Mouse (Mus musculus) myocyte (in vitro differentiated cells): Measurements from ENCODE around the gene Lamb2. TPM values are rescaled to one million over a fixed set of nuclear protein-coding genes. Genes with fewer than 3 reads are reported as not detected.

ENCODE experiments used
- H3K27me3 ChIP-seq: one replicate; pipeline ENCODE4 v1.6.1; 2011; ENCODE audit not compliant: control insufficient read depth, insufficient read depth, insufficient read length
- H3K36me3 ChIP-seq: one replicate; pipeline ENCODE4 v1.6.1; 2011; ENCODE audit not compliant: control insufficient read depth, insufficient read depth
- H3K4me2 ChIP-seq: one replicate; pipeline ENCODE4 v1.6.1; 2011; ENCODE audit warnings: low read depth, control low read depth
- H3K4me3 ChIP-seq: one replicate; pipeline ENCODE4 v1.5.1; 2011; ENCODE audit warnings: mild to moderate bottlenecking, control low read depth, moderate library complexity
- H3K79me2 ChIP-seq: one replicate; pipeline ENCODE4 v1.6.1; 2011; ENCODE audit not compliant: control insufficient read depth, insufficient read depth
- H3ac ChIP-seq: one replicate; pipeline ENCODE4 v1.6.1; 2011; ENCODE audit not compliant: control insufficient read depth, insufficient read length
- CEBPB ChIP-seq: IDR thresholded peaks from 2 replicates; pipeline ENCODE4 v1.6.1; 2011; ENCODE audit warnings: mild to moderate bottlenecking, moderate library complexity; ENCODE audit not compliant: poor library complexity, insufficient read depth, severe bottlenecking
- E2F4 ChIP-seq: IDR thresholded peaks from one replicate; pipeline ENCODE4 v1.6.1; 2011; ENCODE audit warnings: mild to moderate bottlenecking, control low read depth, moderate library complexity; ENCODE audit not compliant: insufficient read depth
- MAX ChIP-seq: IDR thresholded peaks from one replicate; pipeline ENCODE4 v1.6.1; 2011; ENCODE audit warnings: low read depth, mild to moderate bottlenecking, control low read depth
- MYOD1 ChIP-seq, 3 experiments: IDR thresholded peaks; one replicate each; pipeline ENCODE4 v1.6.1; 2011; ENCODE audit warnings: control low read depth in 2 of 3, low read depth in 2 of 3, mild to moderate bottlenecking in 2 of 3, moderate library complexity in 1 of 3; ENCODE audit not compliant: insufficient read length in 2 of 3, control insufficient read depth in 1 of 3
- MYOG ChIP-seq, 3 experiments: IDR thresholded peaks; one replicate each; pipeline ENCODE4 v1.6.1; 2011; ENCODE audit warnings: control low read depth in 2 of 3, low read depth in 2 of 3, mild to moderate bottlenecking in 2 of 3; ENCODE audit not compliant: insufficient read length in 2 of 3, control insufficient read depth in 1 of 3, insufficient read depth in 1 of 3
- POLR2A ChIP-seq: IDR thresholded peaks from one replicate; pipeline ENCODE4 v1.6.1; 2011; ENCODE audit warnings: low read depth, mild to moderate bottlenecking, control low read depth, moderate library complexity; ENCODE audit not compliant: insufficient read length
- POLR2AphosphoS2 ChIP-seq: IDR thresholded peaks from one replicate; pipeline ENCODE4 v1.6.1; 2011; ENCODE audit warnings: low read depth, control low read depth; ENCODE audit not compliant: insufficient read length
- REST ChIP-seq: IDR thresholded peaks from one replicate; pipeline ENCODE4 v1.6.1; 2011; ENCODE audit warnings: mild to moderate bottlenecking, control low read depth, moderate library complexity; ENCODE audit not compliant: insufficient read depth, insufficient read length
- SRF ChIP-seq: IDR thresholded peaks from one replicate; pipeline ENCODE4 v1.6.1; 2011; ENCODE audit warnings: low read depth; ENCODE audit not compliant: control insufficient read depth, insufficient read length
- TCF12 ChIP-seq: IDR thresholded peaks from one replicate; pipeline ENCODE4 v1.6.1; 2011; ENCODE audit warnings: mild to moderate bottlenecking, control low read depth; ENCODE audit not compliant: poor library complexity, insufficient read depth, severe bottlenecking
- TCF3 ChIP-seq: IDR thresholded peaks from one replicate; pipeline ENCODE4 v1.6.1; 2011; ENCODE audit warnings: low read depth, control low read depth; ENCODE audit not compliant: insufficient read length
- USF1 ChIP-seq: IDR thresholded peaks from one replicate; pipeline ENCODE4 v1.6.1; 2011; ENCODE audit warnings: low read depth, mild to moderate bottlenecking, control low read depth, moderate library complexity
- polyA plus RNA-seq: library from polyadenylated mRNA; unstranded; fragments of >200 nt; fragmentation: generic; extraction: Trizol; gene quantifications from one replicate; pipeline ENCODE4 v1.2.1, GENCODE M21; 2012; ENCODE audit warnings: missing spikeins

Lamb2 gene
- polyA plus RNA-seq, 1 experiment = 61.6 TPM

- H3K79me2 ChIP-seq = peaks cover 22% of the 10 kb centered on the region
- H3K4me2 ChIP-seq = no peak overlapping the region
- TF ChIP-seq MYOG (IDR thresholded peaks at IDR 0.05; ENCODE audit: control insufficient read depth in 1 of 3, insufficient read depth in 1 of 3, insufficient read length in 2 of 3, low read depth in 2 of 3) (no peak), REST (no peak), CEBPB (no peak), USF1 (no peak), MYOD1 (IDR thresholded peaks at IDR 0.05; ENCODE audit: control insufficient read depth in 1 of 3, insufficient read length in 2 of 3, low read depth in 2 of 3) (no peak)
- peaks cover 34% of the 10 kb centered on the region for H3K36me3 ChIP-seq
- no peaks in the 10 kb centered on the region for H3K27me3 ChIP-seq
- no peak overlapping the region for H3ac ChIP-seq
- H3K4me3 ChIP-seq = no peak overlapping the region
These were observed 15.4 kb downstream of the Lamb2 start for GRCm38 (mm10) chr9:108494905-108495304.

- peaks cover 33% of the 10 kb centered on the region for H3K36me3 ChIP-seq
- no peak overlapping the region for H3K4me2 ChIP-seq
- no peaks in the 10 kb centered on the region for H3K27me3 ChIP-seq
- H3K4me3 ChIP-seq = no peak overlapping the region
- TF ChIP-seq MAX = no peak
- TF ChIP-seq MYOD1 (IDR thresholded peaks at IDR 0.05; ENCODE audit: control insufficient read depth in 1 of 3, insufficient read length in 2 of 3, low read depth in 2 of 3) = no peak
- no peak for TF ChIP-seq MYOG (IDR thresholded peaks at IDR 0.05; ENCODE audit: control insufficient read depth in 1 of 3, insufficient read depth in 1 of 3, insufficient read length in 2 of 3, low read depth in 2 of 3)
- no peak for TF ChIP-seq POLR2AphosphoS2
- no peak for TF ChIP-seq REST
- no peak for TF ChIP-seq CEBPB
- no peak for TF ChIP-seq E2F4
- no peak for TF ChIP-seq POLR2A
- no peak for TF ChIP-seq TCF12
- no peak for TF ChIP-seq USF1
- no peak for TF ChIP-seq TCF3
- TF ChIP-seq SRF = no peak
- no peak overlapping the region for H3ac ChIP-seq
- no peaks in the 10 kb centered on the region for H3K79me2 ChIP-seq
These were observed 19.7 kb downstream of the Lamb2 start for GRCm38 (mm10) chr9:108499231-108499630.

GRCm38 (mm10) chr9:108499943-108500342 lies 20.4 kb downstream of the Lamb2 start:
- Histone ChIP-seq H3K27me3 (no peaks in the 10 kb centered on the region), H3K79me2 (no peaks in the 10 kb centered on the region), H3K36me3 (peaks cover 30% of the 10 kb centered on the region), H3K4me2 (no peak overlapping the region), H3K4me3 (no peak overlapping the region), H3ac (no peak overlapping the region)
- TF ChIP-seq REST = no peak
- no peak for TF ChIP-seq MAX
- TF ChIP-seq USF1 = no peak
- TF ChIP-seq MYOG (IDR thresholded peaks at IDR 0.05; ENCODE audit: control insufficient read depth in 1 of 3, insufficient read depth in 1 of 3, insufficient read length in 2 of 3, low read depth in 2 of 3) = no peak
- TF ChIP-seq MYOD1 (IDR thresholded peaks at IDR 0.05; ENCODE audit: control insufficient read depth in 1 of 3, insufficient read length in 2 of 3, low read depth in 2 of 3) = no peak
- peak; percentile 51 for TF ChIP-seq POLR2AphosphoS2

- peak overlapping the region; percentile 99 for H3K4me2 ChIP-seq
- TF ChIP-seq MYOG (IDR thresholded peaks at IDR 0.05; ENCODE audit: control insufficient read depth in 1 of 3, insufficient read depth in 1 of 3, insufficient read length in 2 of 3, low read depth in 2 of 3) = no peak
- TF ChIP-seq USF1 = no peak
- no peak for TF ChIP-seq TCF12
- TF ChIP-seq MYOD1 (IDR thresholded peaks at IDR 0.05; ENCODE audit: control insufficient read depth in 1 of 3, insufficient read length in 2 of 3, low read depth in 2 of 3) = no peak
- no peak for TF ChIP-seq POLR2A
- TF ChIP-seq REST = no peak
- TF ChIP-seq CEBPB = no peak
- peak overlapping the region; percentile 72 for H3K4me3 ChIP-seq
- no peaks in the 10 kb centered on the region for H3K27me3 ChIP-seq
- peaks cover 11% of the 10 kb centered on the region for H3K79me2 ChIP-seq
- H3ac ChIP-seq = no peak overlapping the region
- H3K36me3 ChIP-seq = peaks cover 2% of the 10 kb centered on the region
These were observed 27.4 kb downstream of the Lamb2 start for GRCm38 (mm10) chr9:108506901-108507300.

- peak within 1 kb of the TSS; percentile 99 for H3K4me2 ChIP-seq
- H3K79me2 ChIP-seq = peaks cover 11% of the 10 kb centered on the region
- H3K27me3 ChIP-seq = no peaks in the 10 kb centered on the region
- peak within 1 kb of the TSS; percentile 72 for H3K4me3 ChIP-seq
- H3K36me3 ChIP-seq = peaks cover 11% of the 10 kb centered on the region
- peak within 1 kb of the TSS; percentile 75 for H3ac ChIP-seq
- TF ChIP-seq MAX (no peak), MYOG (IDR thresholded peaks at IDR 0.05; ENCODE audit: control insufficient read depth in 1 of 3, insufficient read depth in 1 of 3, insufficient read length in 2 of 3, low read depth in 2 of 3) (no peak), CEBPB (no peak), TCF3 (no peak), POLR2A (peak; percentile 62), MYOD1 (IDR thresholded peaks at IDR 0.05; ENCODE audit: control insufficient read depth in 1 of 3, insufficient read length in 2 of 3, low read depth in 2 of 3) (no peak), USF1 (no peak), E2F4 (no peak), TCF12 (no peak)
These were observed 28.3 kb downstream of the Lamb2 start, which contains the start of gene Qars for GRCm38 (mm10) chr9:108507619-108508434. Gene Qars (plus strand): TSS chr9:108507706.
